Mouse (Mus musculus): ENCODE results near the gene Celf5. TPM values are rescaled to one million over a fixed set of nuclear protein-coding genes. Genes with fewer than 3 reads are reported as not detected.

The Celf5 gene
- polyA plus RNA-seq, 1 experiment: 0.70 TPM

- DNase-seq (ENCODE audit: low read depth in 1 of 2, low spot score in 2 of 2): peak; percentile 54 to 91
- Histone ChIP-seq H3K4me3 (ENCODE audit: extremely low read depth, insufficient read depth, insufficient read length) (peak overlapping the region; percentile 85), H3K36me3 (ENCODE audit: control insufficient read depth, insufficient read depth, low read length) (no peaks in the 10 kb centered on the region), H3K4me1 (ENCODE audit: control insufficient read depth, insufficient read depth, insufficient read length) (peaks cover 23% of the 10 kb centered on the region), H3K27me3 (ENCODE audit: control insufficient read depth, insufficient read depth, low read length) (no peaks in the 10 kb centered on the region), H3K27ac (ENCODE audit: insufficient read depth, low read length) (peak overlapping the region; percentile 99)
- TF ChIP-seq CTCF (IDR thresholded peaks at IDR 0.05; ENCODE audit: extremely low read depth, insufficient read depth, insufficient read length, insufficient replicate concordance): no peak
- TF ChIP-seq POLR2A (IDR thresholded peaks at IDR 0.05; ENCODE audit: low read depth, low read length): peak; percentile 98
- 4% methylated on average over 23 of the region's 23 CpGs for WGBS
Observed at GRCm38 (mm10) chr10:81499250-81499901, 16.9 kb upstream of the Celf5 start.

GRCm38 (mm10) chr10:81498316-81499249 is 16.1 kb upstream of the Celf5 start:
- Histone ChIP-seq H3K36me3 (ENCODE audit: control insufficient read depth, insufficient read depth, low read length) (no peaks in the 10 kb centered on the region), H3K27ac (ENCODE audit: insufficient read depth, low read length) (peak overlapping the region; percentile 99), H3K27me3 (ENCODE audit: control insufficient read depth, insufficient read depth, low read length) (no peaks in the 10 kb centered on the region), H3K4me3 (ENCODE audit: extremely low read depth, insufficient read depth, insufficient read length) (peak overlapping the region; percentile 85), H3K4me1 (ENCODE audit: control insufficient read depth, insufficient read depth, insufficient read length) (peaks cover 24% of the 10 kb centered on the region)
- whole genome bisulfite sequencing: 8% methylated on average over 38 of the region's 38 CpGs
- no peak for DNase-seq (ENCODE audit: low read depth in 1 of 2, low spot score in 2 of 2)
- TF ChIP-seq CTCF (IDR thresholded peaks at IDR 0.05; ENCODE audit: extremely low read depth, insufficient read depth, insufficient read length, insufficient replicate concordance): peak; percentile 13; the same call in 1 of the 2 replicates
- no peak for TF ChIP-seq POLR2A (IDR thresholded peaks at IDR 0.05; ENCODE audit: low read depth, low read length)

GRCm38 (mm10) chr10:81497401-81498270 is 15.1 kb upstream of the Celf5 start:
- Histone ChIP-seq H3K36me3 (ENCODE audit: control insufficient read depth, insufficient read depth, low read length) (peaks cover 3% of the 10 kb centered on the region; the same call in 1 of the 2 replicates), H3K4me3 (ENCODE audit: extremely low read depth, insufficient read depth, insufficient read length) (peak overlapping the region; percentile 85), H3K27ac (ENCODE audit: insufficient read depth, low read length) (peak overlapping the region; percentile 99), H3K4me1 (ENCODE audit: control insufficient read depth, insufficient read depth, insufficient read length) (peaks cover 21% of the 10 kb centered on the region), H3K27me3 (ENCODE audit: control insufficient read depth, insufficient read depth, low read length) (no peaks in the 10 kb centered on the region)
- no peak for TF ChIP-seq POLR2A (IDR thresholded peaks at IDR 0.05; ENCODE audit: low read depth, low read length)
- TF ChIP-seq CTCF (IDR thresholded peaks at IDR 0.05; ENCODE audit: extremely low read depth, insufficient read depth, insufficient read length, insufficient replicate concordance): no peak
- 6% methylated on average over 17 of the region's 17 CpGs for WGBS
- DNase-seq (ENCODE audit: low read depth in 1 of 2, low spot score in 2 of 2): peak in 1 of 2 experiments; percentile 52

- 3% methylated on average over 4 of the region's 4 CpGs for WGBS
- peaks cover 20% of the 10 kb centered on the region; the same call in 1 of the 2 replicates for H3K4me1 ChIP-seq (ENCODE audit: control insufficient read depth, insufficient read depth, insufficient read length)
- peak overlapping the region; percentile 85 for H3K4me3 ChIP-seq (ENCODE audit: extremely low read depth, insufficient read depth, insufficient read length)
- H3K27ac ChIP-seq (ENCODE audit: insufficient read depth, low read length): peak overlapping the region; percentile 99
- TF ChIP-seq POLR2A (IDR thresholded peaks at IDR 0.05; ENCODE audit: low read depth, low read length) (no peak), CTCF (IDR thresholded peaks at IDR 0.05; ENCODE audit: extremely low read depth, insufficient read depth, insufficient read length, insufficient replicate concordance) (no peak)
- H3K27me3 ChIP-seq (ENCODE audit: control insufficient read depth, insufficient read depth, low read length): no peaks in the 10 kb centered on the region
- no peak for DNase-seq (ENCODE audit: low read depth in 1 of 2, low spot score in 2 of 2)
- H3K36me3 ChIP-seq (ENCODE audit: control insufficient read depth, insufficient read depth, low read length): peaks cover 7% of the 10 kb centered on the region
Observed at GRCm38 (mm10) chr10:81496969-81497368, 14.5 kb upstream of the Celf5 start.

GRCm38 (mm10) chr10:81496264-81496901 is 13.9 kb upstream of the Celf5 start, which contains the start of gene Ncln:
Ncln (minus strand) TSS chr10:81496392.
- no peak for TF ChIP-seq CTCF (IDR thresholded peaks at IDR 0.05; ENCODE audit: extremely low read depth, insufficient read depth, insufficient read length, insufficient replicate concordance)
- no peak for TF ChIP-seq POLR2A (IDR thresholded peaks at IDR 0.05; ENCODE audit: low read depth, low read length)
- Histone ChIP-seq H3K36me3 (ENCODE audit: control insufficient read depth, insufficient read depth, low read length) (peaks cover 13% of the 10 kb centered on the region), H3K27ac (ENCODE audit: insufficient read depth, low read length) (peak within 1 kb of the TSS; percentile 99), H3K4me3 (ENCODE audit: extremely low read depth, insufficient read depth, insufficient read length) (peak within 1 kb of the TSS; percentile 86), H3K4me1 (ENCODE audit: control insufficient read depth, insufficient read depth, insufficient read length) (peaks cover 20% of the 10 kb centered on the region; the same call in 1 of the 2 replicates), H3K27me3 (ENCODE audit: control insufficient read depth, insufficient read depth, low read length) (no peaks in the 10 kb centered on the region)
- under 1% methylated on average over 45 of the region's 45 CpGs for WGBS
- DNase-seq (ENCODE audit: low read depth in 1 of 2, low spot score in 2 of 2): peak; percentile 96

Measured in spleen, adult 2 months (tissue).